Mouse (Mus musculus): Measurements from ENCODE around the gene Zfyve26.

The Zfyve26 gene

GRCm38 (mm10) chr12:79208703-79209464, 87.2 kb downstream of the Zfyve26 start, which contains the start of gene Rdh12:
Gene Rdh12, plus strand, starts transcription at chr12:79208914.
- no peak for TF ChIP-seq GATA4 (IDR thresholded peaks at IDR 0.05; ENCODE audit: insufficient replicate concordance, low read length)

- no peak for TF ChIP-seq GATA4 (IDR thresholded peaks at IDR 0.05; ENCODE audit: insufficient replicate concordance, low read length)
These were observed 94.2 kb downstream of the Zfyve26 start for GRCm38 (mm10) chr12:79201882-79202281.

- no peak for TF ChIP-seq GATA4 (IDR thresholded peaks at IDR 0.05; ENCODE audit: insufficient replicate concordance, low read length)
These were observed 99.0 kb downstream of the Zfyve26 start for GRCm38 (mm10) chr12:79197105-79197504.

- no peak for TF ChIP-seq GATA4 (IDR thresholded peaks at IDR 0.05; ENCODE audit: insufficient replicate concordance, low read length)
These were observed 102.7 kb downstream of the Zfyve26 start for GRCm38 (mm10) chr12:79193441-79193840.

- no peak for TF ChIP-seq GATA4 (IDR thresholded peaks at IDR 0.05; ENCODE audit: insufficient replicate concordance, low read length)
These were observed 103.9 kb downstream of the Zfyve26 start, which contains the start of gene Rdh11 for GRCm38 (mm10) chr12:79192193-79192592. Gene Rdh11, minus strand, starts transcription at chr12:79192293.

GRCm38 (mm10) chr12:79191701-79192100, 104.4 kb downstream of the Zfyve26 start:
- TF ChIP-seq GATA4 (IDR thresholded peaks at IDR 0.05; ENCODE audit: insufficient replicate concordance, low read length): no peak

GRCm38 (mm10) chr12:79190931-79191673, 105.0 kb downstream of the Zfyve26 start:
- TF ChIP-seq GATA4 (IDR thresholded peaks at IDR 0.05; ENCODE audit: insufficient replicate concordance, low read length): no peak; the same call in 1 of the 2 replicates
